Mouse (Mus musculus) v-Abl transformed pro-B cells (cell line): ENCODE results near the gene Wnt1.
"Not testable (repeated sequence)": the region's sequence is repeated elsewhere in the genome, so short reads cannot be mapped to it uniquely, and the experiment has no call there.

Experiments used
- in situ Hi-C, 2 experiments: fragments of 400-800 bp; cut with MboI; formaldehyde crosslinking; loops; one replicate each; pipeline ENCODE4 v1.15.1; 2025; ENCODE audit not compliant: unreplicated experiment in 2 of 2

Wnt1 gene

GRCm38 (mm10) chr15:98789661-98790535 lies at the start of gene Wnt1:
Wnt1 (plus strand) TSS chr15:98789857.
- in situ Hi-C loops = loop anchor here in 1 of 2 experiments (5.0 kb wide), 1 partner anchor 78 kb away; no protein-coding TSS in a partner anchor

DNA sequence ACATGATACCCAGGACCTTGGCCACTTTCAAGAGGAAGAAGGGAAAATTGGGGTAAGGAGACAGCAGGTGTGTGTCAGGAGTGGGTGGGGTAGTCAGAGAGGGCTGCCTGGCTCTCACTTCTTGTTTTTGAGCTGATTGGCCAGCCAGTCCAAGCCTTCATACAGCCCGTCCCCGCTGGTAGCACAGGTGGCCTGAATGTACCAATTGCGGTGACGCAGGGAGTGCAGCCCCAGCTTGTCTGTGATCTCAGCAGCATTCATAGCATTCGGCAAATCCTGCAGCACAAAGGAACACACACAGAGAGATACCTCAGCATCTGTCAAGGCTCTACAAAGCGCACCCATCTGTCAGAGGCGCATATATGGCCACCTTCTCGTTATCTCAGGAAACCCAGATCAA lies 49.4 kb upstream of the Wnt1 start:
- in situ Hi-C loops = no loop called here

GRCm38 (mm10) chr15:98742766-98743428 lies 46.8 kb upstream of the Wnt1 start:
- in situ Hi-C loops = no loop called here

GRCm38 (mm10) chr15:98743863-98744262 lies 45.8 kb upstream of the Wnt1 start:
- in situ Hi-C loops = not testable (repeated sequence)

DNA sequence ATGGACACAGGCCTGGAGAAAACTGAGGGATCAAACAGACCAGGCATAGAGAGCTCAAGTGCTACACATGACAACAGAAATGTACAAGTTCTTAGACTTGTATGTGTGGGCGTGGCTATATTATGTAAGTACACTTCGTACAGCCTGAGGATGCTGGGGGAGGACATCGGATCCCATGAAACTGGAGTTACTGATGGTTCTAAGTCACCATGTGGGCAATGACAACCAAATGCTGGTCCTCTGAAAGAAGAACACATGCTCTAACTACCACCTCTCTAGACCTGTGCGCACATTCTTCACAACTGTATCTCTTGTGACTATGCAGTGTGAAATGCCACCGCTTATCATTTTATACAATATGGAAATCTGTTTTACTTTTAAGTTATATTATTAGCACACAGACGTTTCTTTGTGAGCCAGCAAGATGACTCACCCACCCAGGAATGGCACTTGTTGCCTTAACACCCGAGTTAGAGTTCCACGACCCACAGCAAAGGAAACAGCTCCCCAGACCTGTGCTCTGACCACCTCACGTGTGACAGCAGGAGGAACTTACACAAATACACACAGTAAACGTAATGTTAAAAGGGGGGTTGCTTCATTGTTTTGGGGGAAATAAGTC lies 43.2 kb upstream of the Wnt1 start:
- in situ Hi-C loops = no loop called here

- in situ Hi-C loops = no loop called here
These were observed 42.4 kb upstream of the Wnt1 start for GRCm38 (mm10) chr15:98747296-98747695.

DNA sequence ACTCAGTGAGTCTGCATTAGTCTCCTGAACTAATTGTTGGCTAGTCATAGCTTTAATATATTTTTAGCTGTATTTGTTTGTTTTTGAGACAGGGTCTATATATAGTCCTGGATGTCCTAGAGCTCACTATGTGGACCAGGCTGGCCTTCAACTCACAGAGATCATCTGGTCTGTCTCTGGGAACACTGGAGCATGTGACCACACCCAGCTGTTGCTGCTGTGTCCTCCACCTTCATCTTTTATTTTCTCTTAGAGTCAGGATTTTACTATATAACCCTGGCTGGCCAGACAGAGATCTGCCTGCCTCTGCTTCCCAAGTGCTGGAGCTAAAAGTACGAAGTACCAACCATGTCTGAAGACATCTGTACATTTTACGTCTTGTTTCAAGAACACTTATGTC lies 40.6 kb upstream of the Wnt1 start:
- in situ Hi-C loops = no loop called here

- in situ Hi-C loops = no loop called here
These were observed 36.6 kb upstream of the Wnt1 start for GRCm38 (mm10) chr15:98753021-98753423.

DNA sequence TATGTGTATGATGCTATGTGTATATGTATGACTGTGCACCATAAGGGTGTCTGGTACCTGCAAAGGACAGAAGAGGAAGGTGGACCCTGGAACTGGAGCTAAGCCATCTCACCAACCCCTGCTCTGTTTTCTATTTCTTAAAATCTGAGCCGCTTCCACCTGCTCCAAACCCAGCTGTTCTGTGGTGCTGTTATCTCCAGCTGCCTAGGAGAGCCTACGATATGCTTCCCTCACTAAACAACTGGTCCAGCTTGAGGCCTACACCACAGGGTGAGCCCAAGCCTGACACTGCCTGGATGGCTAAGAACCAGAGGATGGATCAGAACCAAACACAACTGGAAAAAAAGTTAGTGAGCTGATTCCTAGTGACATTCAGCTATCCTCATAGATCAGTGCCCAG lies 35.5 kb upstream of the Wnt1 start:
- in situ Hi-C loops = no loop called here

GRCm38 (mm10) chr15:98762201-98762621 lies 27.4 kb upstream of the Wnt1 start:
- in situ Hi-C loops = no loop called here

DNA sequence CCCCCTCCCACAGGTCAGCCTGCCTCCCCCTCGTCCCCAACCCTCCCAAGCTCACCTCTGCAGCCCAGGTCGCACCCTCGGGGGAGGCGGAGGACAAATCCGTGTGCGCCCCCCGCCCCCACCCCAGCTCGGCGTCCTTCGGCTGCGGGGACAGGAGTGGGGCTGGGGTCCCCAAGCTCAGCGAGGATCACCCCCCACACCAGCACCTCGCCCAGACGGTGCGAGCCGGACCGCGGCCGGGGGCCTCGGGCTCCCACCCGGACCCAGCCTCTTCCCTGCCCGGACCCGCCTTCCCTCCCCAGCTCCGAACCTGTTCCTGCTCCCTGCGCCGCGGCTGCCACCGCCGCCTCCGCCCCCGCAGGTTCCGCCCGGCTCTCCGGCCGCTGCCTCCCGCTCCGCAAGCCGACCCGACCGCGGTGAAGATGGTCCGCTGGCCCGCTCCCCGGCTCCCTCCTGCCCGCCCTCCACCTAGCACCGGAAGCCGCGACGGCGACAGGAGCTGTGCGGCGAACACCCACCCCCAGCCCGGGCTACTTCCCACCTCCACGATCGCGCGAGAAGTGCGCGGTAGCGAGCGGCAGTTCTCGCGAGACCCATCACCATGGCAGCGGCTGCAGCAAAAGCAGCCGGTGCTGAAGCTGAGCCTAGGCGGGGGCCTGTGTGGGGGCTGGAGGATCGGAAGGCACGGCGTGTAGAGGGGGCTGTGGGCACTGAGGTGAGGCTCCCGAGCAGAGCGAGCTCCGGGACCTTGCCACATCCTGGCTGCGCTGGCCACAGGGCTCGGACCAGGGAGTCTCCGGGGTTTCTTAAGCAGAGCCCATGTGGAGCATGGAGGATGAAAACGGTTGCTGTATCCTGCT lies 26.8 kb upstream of the Wnt1 start, which contains the start of gene Arf3:
TSS of gene Arf3 (minus strand) at position 545 of the 860 bp plus-strand sequence.
- in situ Hi-C loops = no loop called here

GRCm38 (mm10) chr15:98765929-98766328 lies 23.7 kb upstream of the Wnt1 start:
- in situ Hi-C loops = no loop called here

- in situ Hi-C loops = no loop called here
These were observed 21.4 kb upstream of the Wnt1 start for GRCm38 (mm10) chr15:98768259-98768658.

GRCm38 (mm10) chr15:98771813-98772425 lies 17.7 kb upstream of the Wnt1 start:
- in situ Hi-C loops = no loop called here

DNA sequence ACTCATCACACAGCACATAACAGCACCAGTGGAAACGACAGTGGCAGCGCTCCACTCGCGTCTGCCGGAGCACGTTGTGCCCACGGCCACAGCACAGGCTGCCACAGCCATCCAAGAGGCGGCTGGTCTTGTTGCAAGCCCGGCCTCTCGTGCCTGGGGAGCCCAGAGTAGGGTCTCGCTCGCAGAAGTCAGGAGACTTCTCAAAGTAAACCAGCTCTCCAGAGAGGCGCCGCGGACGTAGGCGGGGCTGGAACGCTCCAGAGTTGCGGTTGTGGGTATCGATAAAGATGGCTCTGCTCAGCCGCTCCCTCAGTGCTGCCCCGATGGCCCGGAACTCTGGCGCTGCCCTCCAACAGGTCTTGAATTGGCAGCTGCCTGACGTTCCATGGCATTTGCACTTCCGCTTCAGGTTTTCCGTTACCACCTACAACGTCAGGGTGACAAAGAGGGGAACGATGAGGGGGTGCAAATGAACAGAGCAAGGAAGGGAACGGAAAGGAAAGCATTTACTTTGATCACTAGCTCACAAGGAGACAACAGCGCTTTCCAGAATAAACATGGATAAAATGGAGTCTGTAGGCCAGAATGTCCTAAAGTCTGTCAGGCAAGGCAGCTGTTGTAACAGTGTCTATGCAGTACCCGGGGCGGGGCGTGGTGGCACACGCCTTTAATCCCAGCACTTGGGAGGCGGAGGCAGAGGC lies 17.0 kb upstream of the Wnt1 start:
- in situ Hi-C loops = no loop called here

GRCm38 (mm10) chr15:98774096-98774495 lies 15.6 kb upstream of the Wnt1 start:
- in situ Hi-C loops = no loop called here

- in situ Hi-C loops = no loop called here
These were observed 14.1 kb upstream of the Wnt1 start for GRCm38 (mm10) chr15:98775533-98775932.

- in situ Hi-C loops = no loop called here
These were observed 13.2 kb upstream of the Wnt1 start for GRCm38 (mm10) chr15:98776280-98777004.
